Mouse (Mus musculus) liver, embryonic 14.5 days (tissue): ENCODE results near the gene Arrdc5.

Experiments used
- CTCF ChIP-seq: IDR thresholded peaks from 2 replicates; pipeline ENCODE4 v1.5.1; 2016; ENCODE audit warnings: antibody characterized with exemption, low read depth, control low read depth
- EP300 ChIP-seq: IDR thresholded peaks from 2 replicates; pipeline ENCODE4 v1.6.1; 2016; ENCODE audit warnings: antibody characterized with exemption, low read depth

- TF ChIP-seq CTCF (no peak), EP300 (no peak)
Observed at GRCm38 (mm10) chr17:56343466-56343865, 43.4 kb upstream of the Arrdc5 start.
